Mouse (Mus musculus): ENCODE results near the gene Rps13.
"Not testable (repeated sequence)": the region's sequence is repeated elsewhere in the genome, so short reads cannot be mapped to it uniquely, and the experiment has no call there.

Rps13 gene

DNA sequence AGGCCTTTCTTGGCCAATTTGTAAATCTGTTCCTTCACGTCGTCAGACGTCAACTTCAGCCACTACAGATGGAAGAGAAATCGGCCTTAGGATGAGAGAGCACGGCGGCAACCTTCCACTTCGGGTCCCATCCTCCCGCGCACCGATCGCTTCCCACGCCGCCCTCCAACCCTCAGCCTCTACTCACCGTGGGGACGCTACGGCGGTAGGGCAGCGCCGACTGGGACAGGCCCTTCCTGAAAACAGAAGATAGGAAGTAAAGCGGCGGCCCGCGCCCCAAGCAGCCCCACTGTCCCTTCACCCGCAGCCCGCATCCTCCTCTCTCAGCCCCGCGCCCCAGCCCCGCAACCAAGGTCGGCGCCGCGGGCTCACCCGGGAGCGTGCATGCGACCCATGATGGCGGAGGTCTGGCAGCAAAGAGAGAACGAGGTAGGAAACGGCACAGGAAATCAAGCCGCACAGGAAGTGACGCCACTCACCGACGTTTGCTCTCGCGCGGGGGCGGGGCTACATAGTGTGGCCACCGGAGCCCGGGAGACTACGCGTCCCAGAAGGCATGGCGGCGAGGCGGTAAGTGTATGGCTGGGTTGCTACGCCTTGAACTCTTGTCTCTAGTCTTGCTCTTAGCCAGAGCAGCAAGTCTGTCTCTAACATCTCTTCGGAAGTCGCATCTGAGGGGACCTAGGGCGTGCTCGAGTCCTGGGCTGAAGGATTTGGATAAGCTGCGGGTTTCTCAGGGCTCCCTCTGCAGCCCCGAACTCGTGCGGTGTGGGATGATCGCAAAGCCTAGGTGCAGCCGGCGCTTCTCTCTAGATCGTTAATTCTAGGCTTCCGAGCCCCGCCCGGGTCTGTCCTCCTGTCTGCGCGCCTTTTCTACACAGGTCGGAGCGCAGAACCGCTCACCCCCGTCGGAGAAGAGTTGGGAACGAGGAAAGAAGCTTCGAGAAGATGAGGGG, at the start of gene Rps13:
Gene Rps13, minus strand, starts transcription at position 483 of the 956 bp plus-strand sequence.
- peak; percentile 98 to 99 for DNase-seq

DNA sequence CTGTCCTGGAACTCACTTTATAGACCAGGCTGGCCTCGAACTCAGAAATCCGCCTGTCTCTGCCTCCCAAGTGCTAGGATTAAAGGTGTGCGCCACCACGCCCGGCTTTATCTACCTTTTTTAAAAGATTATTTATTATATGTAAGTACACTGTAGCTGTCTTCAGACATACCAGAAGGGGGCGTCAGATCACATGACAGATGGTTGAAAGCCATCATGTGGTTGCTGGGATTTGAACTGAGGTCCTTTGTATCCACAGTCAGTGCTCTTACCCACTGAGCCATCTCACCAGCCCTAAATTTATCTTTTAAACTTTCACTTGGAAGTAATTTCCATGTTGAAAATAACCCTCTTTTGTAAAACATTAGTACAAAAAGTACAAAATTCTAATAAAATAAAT, 45.2 kb upstream of the Rps13 start:
- not testable (repeated sequence) for DNase-seq

DNA sequence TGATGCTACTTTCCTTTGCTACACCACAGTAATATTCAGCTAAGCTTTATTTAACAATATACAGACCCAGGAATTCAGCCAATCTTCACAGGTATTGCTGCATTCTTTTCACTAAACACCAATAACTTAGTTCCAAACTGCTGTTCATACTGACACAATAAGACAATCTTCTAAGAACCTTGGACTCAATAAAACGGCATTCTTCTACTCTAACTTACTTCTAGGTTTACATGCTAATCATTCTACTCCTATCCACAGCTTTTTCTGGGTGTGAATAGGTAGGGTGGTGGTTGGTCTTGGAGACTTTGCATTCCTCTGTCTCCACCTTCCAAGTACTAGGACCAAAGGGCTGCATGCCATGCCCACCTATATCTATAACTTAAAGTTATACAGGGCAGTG, 40.3 kb upstream of the Rps13 start:
- no peak for DNase-seq

DNA sequence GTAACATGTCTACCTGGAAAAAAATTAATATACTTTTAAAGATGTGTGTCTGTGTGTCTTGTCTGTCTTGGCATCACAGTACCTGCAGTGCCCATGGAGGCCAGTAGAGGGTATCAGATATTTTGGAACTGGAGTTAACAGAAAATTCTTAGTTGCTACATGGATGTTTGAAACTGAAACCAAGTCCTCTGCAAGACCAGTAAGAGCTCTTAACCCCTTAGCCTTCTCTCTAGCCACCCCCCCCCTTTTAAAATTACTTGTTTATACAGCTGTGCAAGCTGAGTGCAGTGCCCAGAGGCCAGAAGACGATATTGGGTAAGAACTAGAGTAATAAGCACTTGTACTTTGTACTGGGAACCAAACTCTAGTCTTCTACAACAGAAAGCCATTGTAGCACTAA, 2.2 kb upstream of the Rps13 start:
- peak; percentile 58 to 81 for DNase-seq

DNA sequence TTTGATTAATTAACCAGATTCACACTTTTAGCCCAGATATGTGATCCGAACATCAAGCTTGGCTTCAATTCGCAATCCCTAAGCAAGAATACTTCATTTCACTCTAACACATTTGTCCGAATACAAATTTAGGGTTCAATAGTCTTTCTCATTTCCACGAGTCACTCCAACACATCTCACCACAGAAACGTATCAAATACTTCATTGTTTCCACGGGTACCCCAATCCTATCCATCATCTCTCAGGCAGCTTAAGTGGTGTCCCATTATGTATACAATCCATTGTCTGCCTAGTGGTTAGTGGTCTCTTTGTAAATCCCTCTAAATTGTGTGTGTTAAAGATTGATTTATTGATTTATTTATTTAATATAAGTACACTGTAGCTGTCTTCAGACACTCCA, 1.1 kb upstream of the Rps13 start:
- no peak for DNase-seq

DNA sequence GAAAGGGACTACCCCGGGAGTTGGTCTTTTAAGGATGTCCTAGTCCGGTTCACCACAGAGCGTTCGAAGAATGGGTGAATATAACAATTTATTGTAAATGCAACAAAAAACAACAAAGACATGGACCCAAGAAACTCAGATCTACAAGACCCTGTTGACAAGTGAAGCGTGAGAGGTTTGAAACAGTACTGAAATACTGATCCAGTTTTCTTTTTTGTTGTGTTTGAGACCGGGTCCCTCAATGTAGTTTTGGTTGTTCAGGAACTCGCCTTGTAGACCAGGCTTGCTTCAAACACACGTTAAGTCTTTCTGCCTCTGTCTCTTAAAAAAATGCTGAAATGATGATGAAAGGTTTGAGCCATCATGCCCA, 659 bp upstream of the Rps13 start:
- no peak for DNase-seq

DNA sequence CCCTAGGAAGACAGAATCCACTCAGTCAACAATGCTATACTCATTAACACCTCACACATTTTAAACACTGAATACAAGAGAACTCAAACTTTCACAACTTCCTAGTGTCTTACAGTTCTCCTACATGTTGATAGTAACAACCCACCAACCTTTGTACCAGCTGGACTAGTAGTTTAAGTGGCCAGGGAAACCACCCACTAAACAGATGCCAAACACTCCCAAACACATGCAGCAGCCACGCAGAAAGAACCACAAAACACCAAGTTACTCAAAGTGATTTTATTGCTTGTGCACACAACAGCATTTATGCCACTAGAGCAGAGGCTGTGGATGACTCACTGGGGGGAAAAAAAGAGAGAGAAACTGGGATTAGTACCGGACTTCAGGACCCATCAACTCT, 2.7 kb downstream of the Rps13 start:
- DNase-seq: no peak

DNA sequence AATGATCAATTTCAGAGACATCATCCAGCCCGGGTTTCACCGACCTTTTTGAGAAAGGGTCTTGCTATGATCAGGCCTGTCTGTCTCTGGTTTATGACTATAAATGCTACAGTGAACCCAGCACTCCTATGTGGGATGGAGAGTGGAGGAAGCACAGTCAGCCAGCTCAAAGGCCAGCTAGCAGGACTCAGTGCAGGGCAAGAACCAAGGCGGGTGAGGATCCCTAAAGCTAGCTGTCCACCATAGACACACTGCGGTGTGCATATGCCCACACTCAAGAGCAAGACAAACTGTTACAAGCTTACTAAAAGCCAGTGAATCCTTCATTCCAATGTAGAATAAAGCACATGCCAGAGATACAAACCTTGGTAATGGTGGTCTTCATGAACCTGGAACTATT, 4.1 kb downstream of the Rps13 start:
- DNase-seq: no peak

DNA sequence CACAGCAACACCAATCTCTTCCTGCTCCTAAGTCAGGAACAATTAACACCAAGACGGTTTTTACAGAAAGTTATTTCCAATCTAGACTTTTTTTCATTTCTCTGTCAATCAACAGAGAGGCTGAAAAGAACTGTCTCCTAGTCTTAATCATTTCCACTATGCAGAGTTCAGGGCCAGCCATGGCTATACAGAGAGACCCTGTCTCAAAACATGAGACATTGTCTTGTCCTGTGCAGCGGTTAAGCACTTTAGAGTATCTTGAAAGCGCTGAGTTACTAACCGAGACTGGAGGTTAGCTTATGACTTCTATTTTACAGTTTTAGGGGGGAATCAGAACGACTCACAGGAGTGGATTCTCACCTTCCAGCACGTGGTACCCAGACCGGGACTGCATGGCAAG, 5.2 kb downstream of the Rps13 start:
- no peak for DNase-seq

DNA sequence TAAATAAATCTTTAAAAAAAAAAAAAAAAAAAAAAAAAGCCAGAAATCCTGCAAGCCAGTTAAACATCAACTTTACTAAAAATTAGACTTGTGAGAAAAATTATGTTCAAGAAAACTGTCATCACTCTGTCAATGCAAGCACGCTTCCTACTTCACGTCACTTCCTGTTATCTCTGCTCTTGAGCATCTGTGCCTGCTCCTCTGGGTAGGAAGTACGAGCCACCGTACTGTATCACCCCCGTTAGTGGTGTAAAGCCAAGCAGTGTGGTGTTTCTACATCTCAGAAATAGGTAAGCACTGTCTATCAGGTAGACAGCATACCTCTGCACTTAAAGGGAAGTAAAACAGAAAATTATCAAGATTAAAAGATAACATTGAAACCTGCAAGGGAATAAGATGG, 6.1 kb downstream of the Rps13 start:
- no peak for DNase-seq

DNA sequence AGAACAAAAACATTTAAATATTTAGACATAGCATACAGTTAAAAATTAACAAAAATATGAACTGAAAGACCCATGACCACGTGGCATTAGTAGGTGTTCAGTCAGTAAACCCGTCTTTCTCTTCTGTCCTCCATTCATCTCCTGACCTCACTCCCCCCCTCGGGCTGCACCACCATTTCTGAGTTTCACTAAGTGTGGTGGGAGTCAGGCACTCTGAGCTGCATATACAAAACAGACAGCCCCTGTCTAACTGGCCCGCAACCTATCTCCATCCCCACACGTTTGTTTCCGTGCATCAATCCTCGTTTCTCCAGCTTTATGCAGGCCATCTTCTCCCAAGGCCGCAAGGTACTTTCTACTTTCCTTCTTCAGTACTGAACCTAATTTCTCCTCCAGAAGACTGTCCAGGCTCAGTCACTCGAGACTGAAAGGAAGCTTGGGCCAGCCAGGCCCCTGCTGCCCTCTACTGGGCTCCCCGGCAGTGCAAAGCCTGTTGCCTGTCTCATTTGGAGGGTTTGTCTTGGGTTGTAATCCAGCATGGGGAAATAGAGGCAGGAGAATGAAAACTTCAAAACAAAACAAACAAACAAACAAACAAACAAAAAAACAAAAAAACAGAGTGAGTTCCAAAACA, 10.5 kb downstream of the Rps13 start:
- DNase-seq: peak; percentile 82 to 84

DNA sequence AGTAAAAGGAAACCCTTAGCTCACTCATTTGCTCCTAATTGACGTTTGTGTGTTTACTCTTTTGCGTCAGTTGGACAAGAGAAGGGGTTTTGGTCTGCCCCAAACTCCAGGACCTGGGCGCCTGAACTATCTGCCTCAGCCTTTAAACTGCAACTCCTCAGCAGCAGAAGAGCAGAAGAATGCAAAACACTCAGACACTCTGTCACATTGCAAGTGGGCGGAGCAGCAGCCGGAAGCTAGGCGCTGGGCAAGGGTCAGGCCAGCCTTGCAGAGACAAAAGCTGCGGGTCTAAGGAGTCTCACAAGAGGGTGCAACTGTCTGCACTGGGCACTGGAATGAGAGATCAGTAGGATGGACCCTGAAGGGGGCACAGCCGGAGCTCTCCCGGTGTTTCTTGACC, 24.5 kb downstream of the Rps13 start:
- peak; percentile 86 to 92 for DNase-seq

DNA sequence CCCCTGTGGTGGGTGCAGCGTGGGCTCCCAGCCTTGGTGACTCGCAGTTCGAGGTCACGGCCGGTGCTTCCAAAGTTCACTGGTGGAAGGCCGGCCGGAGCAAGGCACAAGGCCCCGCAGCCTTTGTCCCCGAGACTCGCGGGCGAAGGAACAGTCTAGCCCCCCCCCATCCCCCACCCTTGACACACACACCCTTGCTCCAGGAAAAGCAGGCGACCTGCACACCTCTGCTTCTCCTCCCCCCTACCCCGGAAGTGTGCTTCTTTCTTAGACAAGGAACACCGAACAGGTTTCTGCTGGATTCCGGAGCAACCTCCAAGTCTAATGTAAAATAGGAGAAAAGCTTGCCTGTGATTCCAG, 25.4 kb downstream of the Rps13 start:
- peak; percentile 71 to 89 for DNase-seq

DNA sequence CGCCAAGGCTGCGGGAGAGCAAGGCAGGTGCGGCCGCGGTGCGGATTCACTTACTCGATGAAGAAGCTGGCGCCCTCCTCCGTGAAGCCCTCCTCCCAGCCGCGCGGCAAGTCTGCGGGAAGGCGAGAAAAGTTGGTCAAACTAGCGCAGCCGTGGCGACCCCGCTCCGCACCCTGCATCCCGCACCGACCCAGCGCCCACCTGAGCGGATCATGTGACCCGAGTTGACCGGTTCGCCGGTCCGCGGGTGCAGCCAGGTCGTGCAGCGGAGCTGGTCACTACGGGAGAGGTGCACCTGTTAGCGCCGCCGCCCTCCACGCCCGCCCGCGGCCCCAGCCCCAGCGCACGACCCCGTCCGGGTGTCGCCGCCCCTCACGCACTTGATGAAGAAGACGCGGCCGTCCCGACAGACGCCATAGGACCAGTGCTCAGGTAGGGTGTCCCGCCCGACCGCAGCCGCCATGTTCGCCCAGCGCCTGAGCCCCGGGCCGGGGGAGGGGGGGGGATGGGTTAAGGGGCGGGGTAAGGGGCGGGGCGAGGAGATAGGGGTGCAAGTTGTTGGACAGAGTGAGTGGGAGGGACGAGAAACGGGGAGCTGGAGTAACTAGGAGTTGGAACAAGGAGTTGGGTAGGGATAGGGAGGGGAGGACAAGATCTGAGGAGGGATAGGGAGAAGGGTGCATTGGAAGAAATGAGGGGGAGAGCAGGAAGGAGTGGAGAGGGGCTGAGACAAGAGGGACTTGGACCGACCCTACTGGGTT, 25.9 kb downstream of the Rps13 start, which contains the start of gene Plekha7:
Gene Plekha7, minus strand, starts transcription at position 506 of the 761 bp plus-strand sequence.
- DNase-seq: peak; percentile 77 to 91

DNA sequence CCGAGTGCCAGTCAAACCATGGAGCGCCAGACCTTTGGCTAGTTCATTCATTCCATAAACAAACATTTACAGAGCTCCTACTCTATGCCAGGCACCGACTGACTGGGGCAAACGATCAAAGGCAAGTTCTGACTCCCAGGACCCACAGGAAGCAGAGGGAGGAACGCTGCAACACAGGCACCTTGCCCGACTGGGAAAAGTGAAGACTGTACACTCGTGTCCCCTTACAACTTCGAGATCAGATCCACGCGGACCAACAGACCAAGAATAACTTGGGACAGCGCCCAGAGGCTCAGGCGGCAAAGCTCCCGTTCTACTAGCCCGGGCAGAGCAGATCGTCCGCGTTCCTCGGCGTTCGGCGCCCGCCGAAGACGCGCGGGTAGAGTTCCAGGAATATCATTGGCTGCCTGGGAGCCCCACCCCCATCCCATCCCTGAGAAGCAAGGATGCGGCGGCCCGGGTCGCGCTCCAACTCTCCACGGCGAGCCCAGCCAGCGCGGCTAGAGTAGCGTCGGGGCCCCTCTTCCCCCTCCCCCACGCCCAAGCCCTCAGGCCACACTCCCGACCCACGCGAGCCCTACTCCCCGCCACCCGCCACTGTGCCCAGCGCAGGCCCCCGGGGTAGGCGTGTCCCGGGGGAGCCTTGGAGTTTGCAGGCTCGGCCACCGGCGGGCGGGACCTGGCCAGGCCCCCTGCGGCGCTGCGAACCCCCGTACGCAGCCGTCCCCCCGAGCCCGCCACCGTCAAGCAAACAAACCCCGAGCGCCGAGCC, 26.7 kb downstream of the Rps13 start:
- DNase-seq: peak; percentile 86 to 91

DNA sequence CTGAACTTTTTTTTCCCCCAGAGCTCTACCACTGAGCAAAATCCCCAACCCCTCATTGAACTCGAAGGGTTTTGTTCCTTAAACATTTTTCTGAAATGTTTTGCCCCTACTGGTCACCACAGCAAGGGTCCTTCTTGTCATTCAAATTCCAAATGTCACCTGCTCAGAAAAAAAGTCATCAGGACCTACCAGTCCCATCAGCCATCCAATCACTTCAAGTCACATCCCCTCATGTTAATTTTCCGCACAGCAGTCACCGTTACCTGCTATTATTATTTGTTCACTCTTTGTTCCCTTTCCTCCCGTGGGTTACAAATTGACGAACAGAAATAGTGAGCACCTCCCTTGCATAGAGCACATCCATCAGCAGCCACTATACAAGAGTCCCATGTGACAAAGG, 27.4 kb downstream of the Rps13 start:
- DNase-seq: no peak

DNA sequence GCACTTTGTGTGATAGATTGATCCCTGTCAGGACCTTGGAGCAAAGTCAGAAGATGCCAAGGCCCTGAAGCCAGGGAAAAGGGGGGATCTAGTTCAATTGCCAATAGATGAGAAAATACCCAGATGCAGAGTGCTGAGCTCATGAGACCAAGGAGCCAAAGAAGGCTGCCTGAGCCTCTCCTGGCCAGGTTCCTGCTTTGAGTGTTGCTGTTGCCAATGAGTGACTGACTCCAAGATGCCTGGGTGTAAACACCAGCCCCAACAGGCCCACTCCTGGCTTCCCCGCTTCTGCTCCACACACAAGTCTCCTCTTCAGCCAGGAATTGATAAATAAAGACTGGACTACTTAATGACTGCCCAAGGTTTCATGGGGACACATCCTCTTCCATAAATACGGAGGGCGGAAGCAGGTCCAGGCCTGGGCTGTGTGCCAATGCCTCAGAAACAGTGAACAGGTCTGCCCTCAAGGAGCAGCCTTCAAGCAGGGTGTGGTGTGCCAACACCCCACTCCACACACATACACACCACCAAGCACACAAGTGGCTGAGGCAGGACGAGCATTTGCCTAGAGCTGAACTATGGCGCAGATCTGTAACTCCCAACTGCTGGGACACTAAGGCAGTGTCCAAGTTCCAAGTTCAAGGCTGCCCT, 32.2 kb downstream of the Rps13 start:
- DNase-seq: peak; percentile 51 to 76

DNA sequence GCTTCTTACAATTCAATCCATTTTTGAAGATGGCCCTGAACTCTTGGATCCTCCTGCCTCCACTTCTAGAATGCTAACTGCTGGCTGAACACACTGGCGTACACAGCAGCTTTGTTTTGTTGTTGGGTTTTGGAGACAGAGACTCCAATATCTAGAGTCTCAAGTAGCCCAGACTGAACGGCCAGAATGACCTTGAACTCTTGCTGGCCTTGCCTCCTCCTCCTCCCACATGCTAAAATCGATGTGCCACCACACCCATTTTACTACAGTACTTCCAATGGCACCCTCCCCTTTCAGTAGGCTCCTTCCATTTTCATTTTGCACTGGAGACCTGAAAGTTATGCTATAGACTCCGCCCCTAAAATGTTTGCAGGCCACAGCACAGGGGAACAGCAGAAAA, 32.9 kb downstream of the Rps13 start:
- no peak for DNase-seq

DNA sequence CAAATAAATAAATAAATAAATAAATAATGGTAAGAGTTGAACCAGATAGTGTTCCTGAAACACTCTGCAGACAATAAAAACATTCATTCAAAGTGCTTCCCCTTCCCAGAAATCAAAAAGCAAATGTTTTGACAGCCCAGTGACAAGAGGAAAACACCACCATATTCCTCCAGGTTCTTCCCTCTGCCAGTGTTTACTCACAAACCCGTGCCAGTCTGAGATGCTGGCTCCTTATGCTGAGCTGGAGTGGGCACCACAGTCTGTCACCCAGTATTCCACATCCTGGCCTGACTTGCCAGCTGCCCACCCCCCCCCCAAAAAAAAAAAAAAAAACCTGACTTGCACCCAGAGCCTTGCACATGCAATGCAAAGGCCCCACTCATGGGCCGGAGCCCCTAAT, 35.1 kb downstream of the Rps13 start:
- no peak for DNase-seq

DNA sequence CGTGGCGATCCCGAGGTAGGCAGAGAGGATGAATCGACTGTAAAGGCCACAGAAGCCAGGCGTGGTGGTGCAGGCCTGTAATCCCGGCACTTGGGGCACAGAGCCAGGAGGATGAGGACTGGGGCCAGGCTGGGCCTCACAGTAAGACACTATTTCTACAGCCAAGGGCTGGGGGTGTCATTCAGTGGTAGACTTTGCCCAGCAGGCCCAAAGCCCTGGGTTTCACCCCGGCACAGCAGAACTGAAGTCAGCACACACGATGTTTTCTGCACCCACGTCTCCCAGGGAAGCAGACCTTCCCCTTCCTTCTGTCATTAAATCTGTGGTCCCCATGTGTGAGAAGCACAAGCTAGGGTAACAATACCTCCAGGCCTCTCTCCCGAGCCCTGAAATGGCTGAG, 35.6 kb downstream of the Rps13 start:
- peak; percentile 83 to 89 for DNase-seq

DNA sequence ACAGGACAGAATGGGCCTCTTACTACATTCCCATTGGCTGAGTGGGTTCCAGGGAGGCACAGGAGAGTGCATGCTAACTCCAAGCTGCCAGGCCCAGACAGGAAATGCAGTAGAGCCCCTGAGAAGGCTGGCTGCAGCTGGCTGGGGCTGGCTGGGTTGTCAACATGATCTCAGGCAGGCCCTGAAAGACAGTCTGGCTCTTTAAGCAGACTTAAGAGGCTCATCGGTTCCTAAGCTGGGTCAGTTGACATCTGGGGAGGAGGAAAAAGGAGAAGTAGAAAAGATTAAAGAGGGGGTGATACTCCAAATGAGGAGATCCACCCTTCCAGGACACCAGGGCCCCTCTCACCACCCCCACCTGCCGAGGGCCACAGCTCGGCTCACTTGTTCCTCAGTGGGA, 39.0 kb downstream of the Rps13 start:
- DNase-seq: peak; percentile 44 to 77

DNA sequence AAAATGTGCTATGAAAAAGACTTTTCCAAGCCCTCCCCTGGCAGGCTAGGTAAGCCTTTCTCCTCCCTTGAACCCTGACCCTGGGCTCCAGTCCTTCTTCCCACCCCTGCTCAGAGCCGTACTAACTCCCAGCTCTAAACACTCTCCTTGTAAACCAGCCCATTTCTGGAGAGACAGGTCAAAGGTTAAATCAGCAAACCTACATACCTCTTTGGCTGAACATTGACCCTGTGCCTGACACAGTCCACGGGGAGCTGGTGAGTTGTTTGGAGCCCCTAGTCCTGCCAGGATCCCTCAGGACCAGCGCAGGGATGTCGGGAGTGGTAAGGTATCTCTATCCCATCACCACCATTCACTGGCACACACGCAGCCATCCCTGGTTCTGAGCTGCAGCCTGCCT, 41.6 kb downstream of the Rps13 start:
- peak; percentile 48 to 68 for DNase-seq
